Mouse (Mus musculus) yolk sac, embryonic 10.5 days (tissue): Measurements from ENCODE around the gene Col25a1.

Experiments used
- DNase-seq: peaks from one replicate; pipeline ENCODE4 v3.0.0-alpha.2; 2017; ENCODE audit warnings: low spot score

Gene Col25a1

DNA sequence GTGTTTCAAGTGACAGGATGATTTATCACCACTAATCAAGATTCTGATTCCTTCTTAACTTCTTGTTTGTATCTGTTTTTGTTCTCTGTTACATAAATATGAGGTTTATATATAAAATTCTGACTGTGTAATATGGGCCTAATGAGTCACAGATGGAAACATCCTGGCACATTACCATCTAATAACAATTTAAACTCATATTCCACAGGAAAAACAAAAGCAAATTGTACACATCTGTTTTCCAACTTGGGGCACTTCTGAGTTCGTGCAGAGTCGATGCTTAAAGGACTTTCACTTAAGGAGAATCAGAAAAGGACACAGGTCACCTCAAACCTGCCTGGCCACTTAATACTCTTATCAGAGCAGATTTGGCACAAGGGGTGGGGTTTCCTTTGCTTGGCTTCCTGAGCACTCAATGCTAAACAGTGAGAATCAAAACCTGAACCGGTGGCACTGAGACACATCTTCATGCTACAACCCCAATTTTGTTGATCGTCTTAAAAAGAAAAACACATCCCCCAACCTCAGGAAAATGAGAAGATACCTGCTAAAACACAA, 342.0 kb downstream of the Col25a1 start:
- DNase-seq = no peak

DNA sequence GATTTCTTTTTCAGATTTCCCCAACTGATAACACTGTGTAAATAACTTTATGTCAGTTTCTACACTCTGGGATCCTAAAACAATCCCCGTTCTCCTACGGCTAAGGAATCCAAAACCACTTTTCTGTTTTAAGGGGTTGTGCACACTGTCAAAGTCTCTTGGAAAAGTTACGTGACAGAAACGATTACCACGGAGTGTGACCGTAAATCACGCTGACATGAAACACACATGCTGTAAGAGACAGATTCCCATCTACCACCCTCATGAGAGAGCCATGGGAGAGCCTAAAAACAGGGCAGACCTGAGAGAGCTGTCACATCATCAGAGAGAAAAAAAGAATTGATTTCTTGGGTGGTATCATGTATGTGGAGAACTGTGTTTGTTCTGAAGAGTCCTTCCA, 342.7 kb downstream of the Col25a1 start:
- no peak for DNase-seq

- DNase-seq = no peak
Observed at GRCm38 (mm10) chr3:130482513-130482912, 351.2 kb downstream of the Col25a1 start.

DNA sequence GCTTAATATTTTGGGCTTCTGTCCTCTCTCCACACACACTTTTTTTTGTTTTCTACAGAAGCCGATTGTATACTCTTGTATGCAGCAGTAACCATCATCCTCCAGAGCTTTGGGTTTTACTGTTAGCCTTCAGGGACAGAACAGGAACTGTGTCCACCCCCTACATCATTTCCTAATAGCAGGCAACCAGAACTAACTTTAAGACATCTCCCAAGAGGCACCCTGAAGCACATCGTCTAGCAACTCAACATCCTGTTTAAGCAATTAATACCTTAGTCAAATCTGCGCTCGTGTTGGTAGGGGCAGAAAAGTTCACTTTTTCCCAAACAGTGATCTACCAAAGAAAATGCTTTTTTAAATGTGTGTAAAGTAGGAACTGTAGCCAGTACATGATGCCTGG, 357.5 kb downstream of the Col25a1 start:
- no peak for DNase-seq

DNA sequence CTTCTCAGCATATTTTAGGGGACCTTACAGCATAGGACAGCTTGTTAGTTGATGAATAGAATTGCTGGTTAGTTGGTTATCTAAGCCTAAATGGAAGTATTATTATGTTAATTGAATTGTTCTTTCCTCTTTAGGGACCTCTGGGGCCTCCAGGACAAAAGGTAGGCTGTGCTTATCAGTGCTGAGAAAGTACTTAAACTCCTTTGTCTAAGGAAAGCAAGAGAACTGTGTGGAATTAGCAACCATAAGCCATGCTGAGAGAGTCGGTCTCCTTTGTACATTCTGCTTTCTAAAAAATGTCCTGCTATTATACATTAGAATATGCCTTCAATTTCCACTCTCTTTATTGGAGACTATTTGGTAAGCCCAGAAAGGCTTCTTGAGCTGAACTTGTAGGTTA, 362.9 kb downstream of the Col25a1 start:
- DNase-seq = no peak

GRCm38 (mm10) chr3:130494665-130495396, 363.5 kb downstream of the Col25a1 start:
- DNase-seq = no peak

- no peak for DNase-seq
Observed at GRCm38 (mm10) chr3:130497036-130497435, 365.7 kb downstream of the Col25a1 start.

- no peak for DNase-seq
Observed at GRCm38 (mm10) chr3:130501713-130502112, 370.4 kb downstream of the Col25a1 start.

- DNase-seq = no peak
Observed at GRCm38 (mm10) chr3:130508330-130508729, 377.0 kb downstream of the Col25a1 start.

- no peak for DNase-seq
Observed at GRCm38 (mm10) chr3:130518457-130518879, 387.2 kb downstream of the Col25a1 start.

GRCm38 (mm10) chr3:130521834-130522476, 390.7 kb downstream of the Col25a1 start:
- DNase-seq = no peak

GRCm38 (mm10) chr3:130523019-130523418, 391.7 kb downstream of the Col25a1 start:
- DNase-seq = no peak

GRCm38 (mm10) chr3:130524367-130525137, 393.3 kb downstream of the Col25a1 start:
- no peak for DNase-seq

- no peak for DNase-seq
Observed at GRCm38 (mm10) chr3:130535021-130535420, 403.7 kb downstream of the Col25a1 start.

- no peak for DNase-seq
Observed at GRCm38 (mm10) chr3:130541541-130541940, 410.2 kb downstream of the Col25a1 start.

DNA sequence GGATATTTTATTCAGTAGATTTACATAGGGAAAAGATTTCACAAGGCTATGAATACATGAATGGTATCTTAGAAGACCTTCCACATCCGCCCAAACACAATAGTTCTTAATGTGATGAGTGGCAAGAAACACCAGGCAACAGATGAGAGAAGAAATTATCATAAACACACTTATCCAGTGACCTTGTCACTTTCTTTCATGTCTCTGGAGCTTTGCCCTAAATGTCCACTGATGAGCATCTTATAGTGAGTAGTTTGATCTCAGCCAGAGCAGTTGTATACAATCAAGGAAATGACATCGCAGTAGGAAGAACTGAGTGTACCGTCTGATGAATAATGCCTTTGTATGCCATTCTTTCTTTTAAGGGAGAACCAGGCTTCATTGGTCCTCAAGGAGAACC, 414.7 kb downstream of the Col25a1 start:
- no peak for DNase-seq

GRCm38 (mm10) chr3:130549066-130549465, 417.8 kb downstream of the Col25a1 start:
- DNase-seq = peak; percentile 18

DNA sequence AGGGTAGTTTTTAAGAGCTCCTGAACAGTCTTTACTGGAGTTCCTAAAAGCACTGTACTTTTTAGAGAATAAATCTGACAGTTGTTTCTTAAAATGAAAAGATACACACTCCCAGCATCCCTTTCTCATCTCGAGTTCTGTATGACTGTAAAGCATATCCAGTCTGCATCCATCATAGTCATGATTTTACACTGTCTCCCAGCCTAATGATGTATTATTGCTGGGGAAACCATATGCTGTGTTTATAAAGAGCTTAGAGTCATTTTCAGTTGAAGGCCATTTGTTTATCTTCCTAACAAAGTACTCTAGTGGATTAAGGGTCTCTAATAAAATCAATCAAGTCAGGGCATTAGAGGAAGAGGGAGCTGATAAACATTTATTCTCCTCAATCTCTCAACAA, 425.0 kb downstream of the Col25a1 start:
- no peak for DNase-seq

DNA sequence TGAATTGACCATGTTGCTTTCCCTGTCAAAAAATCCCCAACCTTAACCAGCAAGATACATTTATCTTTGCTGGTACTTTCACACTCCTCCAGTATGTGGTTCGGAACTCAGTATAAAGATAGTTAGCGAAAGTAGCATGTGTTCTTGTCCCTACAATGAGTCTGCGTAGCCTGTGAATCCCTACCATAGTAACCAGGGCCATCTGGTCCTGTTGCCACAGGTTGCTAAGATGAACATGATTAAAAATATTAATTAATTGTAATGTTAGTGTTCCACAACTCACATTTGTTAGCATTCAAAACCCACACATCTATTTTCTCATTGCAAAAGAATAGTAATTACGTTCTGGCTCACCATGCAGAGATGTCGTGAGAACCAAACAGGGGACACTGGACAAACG, 434.3 kb downstream of the Col25a1 start:
- no peak for DNase-seq

DNA sequence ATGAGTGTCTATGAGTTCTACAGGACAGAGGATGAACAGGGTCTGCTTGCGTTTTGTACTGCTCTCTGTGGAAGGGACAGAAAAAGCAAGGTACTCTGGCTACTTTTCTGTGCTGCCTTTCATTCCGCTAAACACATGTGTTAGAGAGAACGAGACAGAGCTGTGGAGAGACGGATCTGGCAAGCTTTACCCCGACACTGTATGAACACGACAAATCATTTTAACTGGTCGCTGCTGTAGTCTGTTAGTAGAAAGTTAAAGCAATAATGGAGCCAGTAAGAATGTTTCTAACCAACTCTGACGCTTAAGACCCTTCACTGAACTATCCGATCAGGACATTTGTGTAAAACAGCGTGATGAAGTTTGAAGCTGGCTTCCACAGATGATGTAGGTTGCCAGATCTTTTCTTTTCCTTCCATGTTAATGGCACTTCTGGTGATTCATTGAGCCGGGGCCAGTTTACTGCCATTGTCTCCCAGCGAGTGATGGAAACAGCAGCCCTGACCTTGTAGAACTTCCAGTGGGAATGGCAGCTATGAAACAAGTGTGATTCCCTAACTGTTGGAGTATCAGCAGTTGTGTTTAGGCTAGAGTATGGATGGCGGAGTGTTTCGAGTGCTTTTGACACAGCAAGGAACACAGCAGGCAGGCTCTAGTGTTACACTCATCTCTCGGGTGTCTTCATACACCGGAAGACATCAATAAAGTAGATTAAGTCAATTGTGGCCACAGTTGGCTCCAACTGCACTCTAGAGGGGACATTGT, 437.2 kb downstream of the Col25a1 start:
- no peak for DNase-seq

DNA sequence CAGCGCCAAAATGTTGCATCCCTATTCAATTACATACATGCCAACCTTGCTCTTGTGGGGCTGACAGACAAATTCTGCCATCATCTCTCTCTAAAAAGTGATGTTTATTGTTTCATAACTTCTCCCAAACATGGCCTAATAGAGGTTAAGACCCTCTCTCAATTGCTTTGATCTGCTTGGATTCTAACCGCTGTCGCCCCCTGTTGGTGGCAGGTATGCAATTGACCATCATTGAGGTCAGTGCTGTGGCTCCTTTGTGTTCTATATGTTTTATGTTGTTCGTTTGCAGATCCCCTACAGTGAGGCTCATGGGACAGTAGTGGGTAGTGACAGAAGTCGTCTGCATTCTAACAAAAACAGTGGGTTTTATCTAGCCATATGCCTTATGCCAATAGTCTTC, 441.9 kb downstream of the Col25a1 start:
- DNase-seq = no peak

DNA sequence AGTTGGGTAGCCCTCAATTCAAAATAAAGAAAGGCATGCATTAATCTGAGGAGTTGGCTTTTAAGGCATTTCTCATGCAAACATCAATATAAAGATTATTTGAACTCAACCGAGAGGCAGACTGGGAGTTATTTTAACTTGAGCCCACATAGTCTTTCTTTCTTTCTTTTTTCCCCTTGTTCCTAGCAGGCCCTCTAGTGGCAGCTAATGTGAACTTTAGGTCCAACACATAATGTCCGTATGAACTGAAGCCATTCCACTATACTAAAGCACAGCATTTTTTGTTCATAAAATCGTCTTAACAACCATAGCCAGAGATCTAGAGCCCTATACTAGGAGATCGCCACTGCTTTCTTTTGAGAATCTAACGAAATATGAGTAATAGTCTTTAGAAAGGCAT, 443.4 kb downstream of the Col25a1 start:
- peak; percentile 11 for DNase-seq
